Mouse (Mus musculus): ENCODE measurements around the gene Scn8a.

Gene Scn8a

DNA sequence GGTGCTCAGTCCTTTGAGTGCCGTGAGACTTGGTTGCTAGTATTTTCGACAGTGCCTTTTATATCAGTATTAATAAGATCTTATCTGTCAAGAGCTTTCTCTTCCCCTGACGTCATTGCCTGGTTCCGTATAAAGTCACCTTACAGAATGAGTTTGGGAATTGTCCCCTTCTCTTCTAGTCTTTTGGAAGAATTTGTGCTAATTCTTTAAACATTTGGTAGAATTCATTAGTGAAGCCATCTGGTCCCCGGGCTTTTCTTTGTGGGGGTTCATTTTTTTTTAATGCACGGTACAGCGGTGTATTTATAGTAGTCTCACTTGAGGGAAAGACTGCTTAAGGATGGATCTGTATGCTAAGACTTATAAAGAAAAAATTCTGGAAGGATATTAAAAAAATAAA lies 84.3 kb downstream of the Scn8a start:
- DNase-seq (ENCODE audit: extremely low spot score): no peak

DNA sequence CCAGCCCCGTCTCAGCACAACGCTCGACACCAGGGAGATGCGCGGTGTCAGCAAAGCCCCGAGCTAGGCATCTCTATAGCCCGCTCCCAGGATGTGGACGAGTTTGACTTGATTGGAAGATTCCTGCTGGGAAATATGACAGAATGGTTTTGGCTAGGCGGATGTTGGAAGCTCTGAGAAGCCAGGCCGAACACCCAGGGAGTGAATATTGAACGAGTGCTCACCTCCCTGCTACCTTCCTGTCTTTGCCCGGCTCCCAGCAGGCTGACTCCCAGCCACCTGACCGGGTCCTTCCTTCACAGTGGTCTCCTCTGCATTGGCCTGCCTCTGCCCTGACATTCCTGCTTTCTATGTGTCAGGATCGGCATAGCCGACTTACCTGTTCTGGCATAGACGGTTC lies 85.1 kb downstream of the Scn8a start:
- DNase-seq (ENCODE audit: extremely low spot score): no peak

DNA sequence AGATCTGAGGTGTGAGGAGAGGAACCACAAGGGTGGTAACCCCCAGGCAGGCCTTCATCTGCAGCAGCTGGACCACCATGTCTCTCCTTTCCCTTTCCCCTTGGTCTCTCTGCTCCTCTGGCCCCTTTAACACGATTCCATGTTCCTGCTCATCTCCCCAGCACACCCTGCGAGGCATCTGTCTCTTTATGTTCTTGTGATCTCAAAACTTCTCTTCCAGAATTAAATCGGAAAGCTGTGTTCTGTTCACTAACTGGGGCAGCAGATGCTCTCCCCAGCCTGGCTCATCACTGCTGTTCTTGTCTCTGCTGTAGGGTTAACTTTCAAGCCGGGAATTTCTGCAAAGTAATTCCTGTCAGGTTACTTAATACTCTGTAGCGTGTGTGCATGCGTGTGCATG lies 91.3 kb downstream of the Scn8a start:
- DNase-seq (ENCODE audit: extremely low spot score): no peak

DNA sequence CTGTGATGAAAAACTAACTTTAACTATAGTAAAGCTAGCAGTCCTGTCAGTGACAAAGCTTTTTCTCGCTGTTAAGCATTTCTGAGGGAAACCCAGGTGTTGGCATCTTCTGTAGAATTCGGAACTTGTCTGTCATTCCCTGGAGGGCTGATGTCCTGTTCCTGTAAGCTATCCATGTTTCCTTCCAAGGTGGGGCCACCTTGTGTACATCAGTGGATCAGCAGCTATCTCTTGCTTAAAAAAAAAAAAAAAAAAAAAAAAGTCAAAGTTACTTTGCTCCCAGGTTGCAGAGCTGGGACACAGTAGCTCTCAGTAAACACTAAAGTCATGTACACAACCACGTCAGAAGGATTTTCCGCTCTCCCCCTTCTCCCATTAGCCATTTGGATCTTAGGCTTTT lies 91.9 kb downstream of the Scn8a start:
- DNase-seq (ENCODE audit: extremely low spot score): no peak

DNA sequence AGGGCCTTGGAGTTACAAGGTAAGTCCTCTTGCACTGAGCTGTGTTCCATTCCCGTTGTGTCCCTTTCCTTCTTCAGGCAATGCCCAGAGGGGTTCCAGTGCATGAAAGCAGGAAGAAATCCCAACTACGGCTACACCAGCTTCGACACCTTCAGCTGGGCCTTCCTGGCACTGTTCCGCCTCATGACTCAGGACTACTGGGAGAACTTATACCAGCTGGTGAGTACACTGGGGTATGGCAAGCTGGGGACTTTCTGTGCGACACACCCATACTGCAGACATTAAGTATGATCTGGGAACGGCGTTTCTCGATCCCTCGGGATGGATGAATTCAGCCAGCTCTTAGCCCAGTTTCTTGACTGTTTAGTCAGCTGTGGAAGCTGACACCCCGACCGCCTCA lies 101.8 kb downstream of the Scn8a start:
- DNase-seq (ENCODE audit: extremely low spot score): no peak

DNA sequence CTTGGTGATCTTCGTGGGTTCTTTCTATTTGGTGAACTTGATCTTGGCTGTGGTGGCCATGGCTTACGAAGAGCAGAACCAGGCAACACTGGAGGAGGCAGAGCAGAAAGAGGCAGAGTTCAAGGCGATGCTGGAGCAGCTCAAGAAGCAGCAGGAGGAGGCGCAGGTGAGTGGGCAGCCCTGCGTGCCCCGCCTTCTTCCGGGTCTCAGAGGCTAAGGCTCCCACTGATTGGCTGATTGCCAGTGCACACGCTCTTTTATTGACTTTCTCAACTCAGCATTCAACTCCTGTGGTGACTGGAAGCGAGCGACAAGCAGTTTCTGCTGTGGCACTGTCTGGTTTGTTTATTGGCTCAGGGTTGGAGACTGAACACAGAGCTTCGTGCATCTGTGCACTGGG lies 103.1 kb downstream of the Scn8a start:
- no peak for DNase-seq (ENCODE audit: extremely low spot score)

DNA sequence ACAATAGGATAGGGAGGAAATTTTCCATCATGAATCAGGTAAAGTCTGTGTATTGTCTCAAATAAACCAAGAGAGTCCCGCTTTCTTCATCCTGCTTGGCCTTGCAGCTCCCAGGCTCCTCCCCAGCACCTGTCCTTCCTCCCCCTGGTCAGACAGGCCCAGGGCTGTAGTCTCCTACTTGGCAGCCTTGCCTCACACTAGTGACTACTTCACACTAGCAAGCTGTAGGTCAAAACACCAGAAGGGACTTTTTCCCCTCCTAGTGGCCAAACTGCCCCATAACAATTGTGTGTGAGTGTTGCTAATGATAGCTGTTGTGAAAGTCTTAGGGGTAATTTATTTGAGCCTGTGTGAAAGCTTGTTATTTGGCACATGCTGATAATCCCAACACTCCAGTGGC lies 105.0 kb downstream of the Scn8a start:
- no peak for DNase-seq (ENCODE audit: extremely low spot score)

DNA sequence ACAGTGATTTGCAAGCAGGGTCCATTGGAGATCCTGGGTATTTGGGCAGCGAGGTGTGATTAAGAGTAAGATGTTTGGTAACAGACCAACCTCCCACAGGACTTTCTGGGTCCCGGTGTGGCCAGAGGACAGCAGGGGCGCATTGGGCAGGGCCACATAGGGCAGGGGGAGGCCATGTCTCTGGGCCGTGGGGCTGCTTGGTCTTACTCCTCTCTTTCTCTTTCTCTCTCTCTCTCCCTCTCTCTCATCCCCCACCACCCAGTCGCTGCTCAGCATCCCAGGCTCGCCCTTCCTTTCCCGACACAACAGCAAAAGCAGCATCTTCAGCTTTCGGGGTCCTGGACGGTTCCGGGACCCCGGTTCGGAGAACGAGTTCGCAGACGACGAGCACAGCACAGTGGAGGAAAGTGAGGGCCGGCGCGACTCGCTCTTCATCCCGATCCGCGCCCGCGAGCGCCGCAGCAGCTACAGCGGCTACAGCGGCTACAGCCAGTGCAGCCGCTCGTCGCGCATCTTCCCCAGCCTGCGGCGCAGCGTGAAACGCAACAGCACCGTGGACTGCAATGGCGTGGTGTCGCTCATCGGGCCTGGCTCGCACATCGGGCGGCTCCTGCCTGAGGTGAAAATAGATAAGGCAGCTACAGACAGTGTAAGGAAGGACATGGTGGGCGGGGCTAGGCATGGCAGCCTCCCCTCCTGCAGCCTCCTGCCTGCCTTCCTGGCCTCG lies 113.9 kb downstream of the Scn8a start:
- peak; percentile 78 for DNase-seq (ENCODE audit: extremely low spot score)

DNA sequence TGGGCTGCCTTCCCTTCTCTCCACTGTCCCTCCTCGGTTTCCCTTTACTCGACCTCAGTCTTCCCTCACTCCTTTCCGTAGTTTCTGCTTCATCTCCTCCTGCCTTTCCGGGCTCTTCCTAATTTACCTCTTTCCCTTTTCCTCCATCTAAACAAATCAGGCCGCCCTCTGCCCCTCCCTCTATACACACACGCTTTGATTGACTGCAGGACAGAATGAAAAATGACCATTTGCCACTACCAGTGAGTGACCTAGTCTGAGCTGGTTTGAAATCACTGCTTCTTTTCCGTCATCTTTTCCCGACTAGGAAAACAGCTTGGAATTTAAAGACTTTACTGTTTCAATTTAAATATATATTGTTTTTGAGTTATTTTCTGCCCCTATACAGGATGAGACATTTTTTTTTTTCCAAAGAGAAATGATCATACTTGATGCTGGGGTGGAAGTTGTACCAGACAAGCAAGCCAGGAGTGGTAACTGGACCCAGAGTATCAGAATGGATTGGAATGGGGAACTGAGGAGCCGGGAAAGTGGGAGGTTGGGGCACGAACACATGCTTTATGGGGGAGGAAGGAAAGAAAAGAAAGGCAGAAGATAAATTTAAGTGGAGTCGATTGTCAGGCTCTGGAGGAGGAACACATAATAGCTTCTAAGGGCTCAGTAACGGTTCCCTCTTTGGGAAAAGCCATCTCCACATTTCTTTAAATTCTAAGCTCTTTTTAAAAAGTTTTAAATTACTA lies 114.7 kb downstream of the Scn8a start:
- DNase-seq (ENCODE audit: extremely low spot score): no peak

DNA sequence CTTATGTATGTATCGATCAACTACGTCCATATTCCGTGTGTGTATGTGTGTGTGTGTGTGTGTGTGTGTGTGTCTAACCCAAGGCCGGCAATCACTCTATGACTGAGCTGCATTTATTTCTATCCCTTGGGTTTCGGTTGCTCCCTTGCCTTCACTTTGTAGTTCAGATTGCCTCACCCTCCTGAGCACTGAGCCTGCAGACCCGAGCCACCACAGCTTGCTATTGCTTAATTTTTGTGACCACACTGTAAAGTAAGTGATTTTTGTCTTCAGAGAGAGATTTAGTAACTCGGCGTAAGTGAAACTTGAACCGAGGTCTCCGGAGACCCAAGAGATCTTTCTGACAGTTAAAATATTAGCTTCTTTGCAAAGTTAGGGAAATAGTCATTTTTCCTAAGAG lies 116.8 kb downstream of the Scn8a start:
- DNase-seq (ENCODE audit: extremely low spot score): no peak

DNA sequence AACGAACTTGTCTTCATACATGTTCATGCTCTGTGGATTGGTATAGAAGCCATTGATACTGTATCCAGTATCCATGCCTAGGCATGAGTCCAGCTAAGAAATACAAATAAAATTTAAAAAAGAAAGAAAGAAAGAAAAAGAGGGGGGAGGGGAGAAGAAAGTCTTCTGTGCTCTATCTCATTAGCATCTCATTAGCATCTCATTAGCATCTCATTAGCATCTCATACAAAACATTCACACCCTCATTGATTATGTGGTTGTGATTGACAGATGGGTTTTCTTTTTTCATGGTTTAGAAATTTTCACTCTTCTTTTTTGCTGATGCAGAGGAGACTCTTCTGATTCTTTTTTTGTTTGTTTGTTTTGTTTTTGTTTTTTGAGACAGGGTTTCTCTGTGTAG lies 117.4 kb downstream of the Scn8a start:
- no peak for DNase-seq (ENCODE audit: extremely low spot score)

DNA sequence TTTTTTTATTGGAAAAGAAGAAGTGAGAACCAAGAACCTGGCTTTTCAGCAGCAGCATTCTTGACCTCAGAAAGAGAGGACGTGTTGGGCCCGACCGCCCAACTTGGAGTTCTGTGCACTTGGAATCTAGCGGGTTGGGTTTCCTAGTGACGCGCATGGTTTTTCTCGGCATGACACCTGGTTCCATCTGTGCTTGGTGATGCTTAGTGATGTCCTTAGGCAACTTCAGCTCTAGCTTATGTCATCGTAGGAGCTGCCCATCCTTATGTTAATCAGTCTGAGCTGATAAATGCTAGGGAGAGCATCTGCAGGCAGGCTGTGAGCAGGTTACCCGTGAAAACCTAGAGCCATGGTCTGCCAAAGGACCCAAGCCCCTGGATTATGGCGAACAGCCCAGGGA lies 120.6 kb downstream of the Scn8a start:
- DNase-seq (ENCODE audit: extremely low spot score): no peak

DNA sequence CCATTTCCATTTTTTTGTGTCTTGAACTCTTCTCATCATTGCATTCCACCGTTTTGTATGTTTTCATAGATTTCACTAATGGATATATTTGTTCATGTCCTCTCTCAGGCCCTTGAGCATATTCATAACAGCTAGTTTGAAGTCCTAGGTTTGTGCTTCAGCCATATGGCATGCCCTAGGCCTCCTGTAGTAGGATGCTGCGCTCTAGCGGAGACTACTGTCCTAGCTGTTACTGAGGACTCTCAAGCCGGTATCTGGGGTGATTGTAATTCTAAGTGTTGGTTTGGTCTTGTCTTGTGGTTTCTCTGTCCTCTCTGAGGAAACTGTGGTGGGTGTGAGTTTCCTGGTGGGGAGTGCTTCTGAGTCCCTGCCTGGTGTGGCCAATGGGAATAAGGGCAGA lies 127.4 kb downstream of the Scn8a start:
- DNase-seq (ENCODE audit: extremely low spot score): peak; percentile 18

DNA sequence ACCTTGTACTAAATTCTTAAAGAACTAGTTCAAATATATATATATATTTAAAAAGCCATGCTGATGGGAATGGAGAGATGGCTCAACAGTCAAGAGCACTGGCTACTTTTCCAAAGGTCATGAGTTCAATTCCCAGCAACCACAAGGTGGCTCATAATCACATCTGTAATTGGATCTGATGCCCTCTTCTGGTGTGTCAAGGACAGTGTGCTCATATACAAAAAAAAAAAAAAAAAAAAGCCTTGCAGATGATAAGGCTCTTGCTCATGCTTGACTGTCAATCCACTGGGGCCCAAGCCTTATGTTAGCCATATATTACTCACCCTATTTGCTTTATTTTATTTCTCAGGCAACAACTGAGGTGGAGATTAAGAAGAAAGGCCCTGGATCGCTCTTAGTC lies 132.0 kb downstream of the Scn8a start:
- no peak for DNase-seq (ENCODE audit: extremely low spot score)

DNA sequence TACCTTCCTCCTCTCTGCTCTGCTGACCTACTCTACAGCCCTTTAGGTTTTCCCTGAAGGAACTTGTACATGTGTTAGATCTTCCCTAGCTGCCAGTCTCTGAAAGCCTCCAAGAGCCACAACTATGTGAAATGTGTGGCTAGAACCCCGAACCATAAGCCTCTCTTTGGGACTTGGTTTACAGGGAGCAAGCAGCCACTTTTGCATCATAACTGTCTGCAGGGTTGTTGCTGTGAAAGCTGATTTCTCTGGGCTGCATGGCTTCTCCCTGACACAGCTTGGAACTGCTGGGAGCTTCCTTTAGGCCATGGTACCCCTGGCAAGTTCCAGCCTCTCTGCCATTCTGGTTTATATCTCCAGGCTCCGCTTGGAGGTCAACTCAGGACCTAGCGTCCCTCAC lies 132.8 kb downstream of the Scn8a start:
- no peak for DNase-seq (ENCODE audit: extremely low spot score)

DNA sequence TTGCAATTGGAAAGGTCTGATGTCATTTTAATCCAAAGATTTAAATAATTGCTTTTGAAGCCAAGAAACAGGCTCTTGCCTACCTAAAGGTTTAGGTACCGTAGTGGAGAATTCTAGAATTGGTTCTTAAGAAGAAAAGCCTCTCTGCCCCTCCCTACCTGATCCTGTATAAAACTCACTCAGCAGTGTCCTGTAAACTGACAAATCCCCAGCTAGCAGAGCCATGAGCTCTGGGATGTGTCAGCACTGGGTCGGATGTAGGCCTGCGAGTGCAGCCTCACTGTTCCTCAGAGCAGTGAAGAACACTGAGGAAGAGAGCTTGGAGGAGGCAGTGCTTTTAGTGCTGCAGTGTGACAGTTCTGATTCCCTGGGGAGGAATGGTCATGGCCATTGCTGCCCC lies 134.9 kb downstream of the Scn8a start:
- DNase-seq (ENCODE audit: extremely low spot score): no peak

DNA sequence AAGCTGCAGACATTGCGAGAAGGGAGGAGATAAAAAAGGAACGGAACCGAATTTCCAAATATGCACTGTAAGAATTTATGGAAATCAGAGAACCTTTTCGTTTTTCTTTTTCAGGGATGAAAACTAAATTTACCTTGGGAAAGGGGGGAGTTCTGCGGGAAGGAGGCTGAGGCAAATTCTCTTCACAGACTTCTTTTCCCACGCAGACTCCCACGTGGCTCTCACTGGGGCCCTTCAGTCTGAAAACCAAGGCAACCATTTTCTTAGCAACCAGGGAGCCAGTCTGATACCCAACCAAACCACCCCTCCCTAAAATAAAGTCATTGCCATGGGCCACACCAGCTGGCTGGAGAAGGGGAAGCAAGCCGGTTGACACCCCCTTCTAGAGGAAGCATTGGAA lies 136.1 kb downstream of the Scn8a start:
- DNase-seq (ENCODE audit: extremely low spot score): no peak

DNA sequence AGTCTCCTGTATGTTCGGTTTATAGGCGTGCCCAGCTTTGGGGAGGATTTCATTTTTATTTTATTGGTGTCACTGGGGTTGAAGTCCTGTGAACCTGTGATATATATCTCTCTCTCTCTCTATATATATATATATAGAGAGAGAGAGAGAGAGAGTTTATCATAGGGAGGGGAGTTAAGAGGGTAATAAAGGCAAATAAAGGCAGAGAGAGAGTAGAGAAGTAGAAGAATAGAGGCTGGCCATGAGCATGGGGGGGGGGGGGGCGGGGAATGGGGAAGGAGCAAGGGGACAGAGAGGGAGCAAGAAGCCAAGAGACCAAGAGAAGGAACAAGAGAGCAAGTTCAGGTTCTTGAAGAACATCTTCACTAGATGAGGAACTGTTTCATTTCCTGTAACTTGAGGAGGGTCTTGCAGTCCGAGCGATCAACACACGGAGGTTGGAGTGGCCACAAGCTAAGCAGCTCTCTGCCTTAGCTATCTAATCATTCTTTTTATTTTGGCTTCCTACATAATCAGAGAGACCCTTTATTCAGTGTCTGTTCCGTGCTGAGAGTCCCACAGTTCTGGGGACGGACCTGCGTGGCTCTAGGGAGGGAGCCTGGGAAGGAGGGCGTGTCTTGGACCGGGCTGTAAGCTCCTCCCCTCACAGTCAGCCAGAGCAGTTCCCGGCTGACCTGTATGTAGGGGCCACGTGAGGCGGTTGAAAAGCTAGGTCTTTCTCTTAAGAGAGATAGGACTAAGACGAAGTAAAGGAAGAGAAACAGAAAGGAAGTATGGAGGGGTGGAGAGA lies 136.8 kb downstream of the Scn8a start:
- DNase-seq (ENCODE audit: extremely low spot score): peak; percentile 71

DNA sequence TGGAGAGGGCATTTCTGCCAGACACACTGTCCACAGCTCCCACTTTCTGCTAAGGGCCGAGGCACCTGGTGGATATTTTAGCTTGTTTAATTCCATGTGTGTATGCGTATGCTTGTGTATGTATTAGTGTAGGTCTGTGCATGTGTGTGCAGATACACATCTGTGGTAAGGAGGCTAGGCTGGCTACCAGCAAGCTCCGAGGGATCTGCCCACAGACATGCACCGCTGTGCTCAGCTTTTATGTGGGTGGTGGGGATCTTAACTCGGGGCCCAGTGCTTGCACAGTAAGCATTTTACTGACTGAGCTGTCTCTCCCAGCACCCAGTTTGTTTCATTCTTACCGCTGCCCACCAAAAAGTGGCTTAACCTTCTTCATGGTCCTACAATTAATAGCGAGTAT lies 137.6 kb downstream of the Scn8a start:
- no peak for DNase-seq (ENCODE audit: extremely low spot score)

DNA sequence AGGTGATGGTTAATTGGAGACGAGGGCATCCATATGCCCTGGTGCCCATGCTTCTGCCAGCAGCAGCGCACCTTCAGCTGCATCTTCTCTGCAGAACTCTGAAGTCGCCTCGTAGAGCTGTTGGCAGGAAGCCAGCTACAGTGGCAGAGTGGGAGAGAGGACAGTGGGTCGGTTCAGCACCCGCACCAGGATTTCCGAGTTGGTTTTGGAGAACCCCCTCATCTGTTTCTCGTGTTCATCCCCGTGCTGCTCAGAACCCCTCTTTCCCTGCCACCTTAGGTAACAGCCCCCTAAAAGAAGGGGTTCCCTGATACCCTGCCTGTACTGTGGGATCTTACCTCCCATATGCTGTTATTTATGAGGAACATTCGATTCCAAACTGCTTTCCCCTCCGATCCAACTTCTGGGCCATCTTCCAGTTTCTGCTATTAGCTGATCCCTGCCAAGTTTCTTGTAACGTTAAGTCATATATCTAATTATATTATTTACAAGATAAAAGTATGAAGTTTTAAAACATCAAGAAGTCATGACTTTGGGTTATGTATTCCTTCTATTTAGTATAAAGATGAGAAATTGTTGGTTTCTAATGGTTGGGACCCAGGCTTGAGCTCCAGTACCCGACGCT lies 138.8 kb downstream of the Scn8a start:
- no peak for DNase-seq (ENCODE audit: extremely low spot score)

DNA sequence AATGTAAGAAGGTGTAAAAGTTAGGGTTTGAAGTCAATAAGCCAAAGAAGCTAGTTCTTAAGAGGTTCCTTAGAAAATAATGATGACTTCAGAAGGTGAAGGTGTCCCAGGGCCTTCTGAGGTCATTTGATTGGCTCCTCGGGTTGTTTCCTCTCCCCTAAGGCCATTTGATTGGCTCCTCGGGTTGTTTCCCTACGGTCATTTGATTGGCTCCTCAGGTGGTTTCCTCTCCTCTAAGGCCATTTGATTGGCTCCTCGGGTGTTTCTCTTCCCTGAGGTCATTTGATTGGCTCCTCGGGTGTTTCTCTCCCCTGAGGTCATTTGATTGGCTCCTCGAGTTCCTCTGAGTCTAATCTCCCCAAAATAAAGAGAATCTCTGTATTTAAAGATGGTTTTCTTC lies 141.7 kb downstream of the Scn8a start:
- DNase-seq (ENCODE audit: extremely low spot score): no peak

DNA sequence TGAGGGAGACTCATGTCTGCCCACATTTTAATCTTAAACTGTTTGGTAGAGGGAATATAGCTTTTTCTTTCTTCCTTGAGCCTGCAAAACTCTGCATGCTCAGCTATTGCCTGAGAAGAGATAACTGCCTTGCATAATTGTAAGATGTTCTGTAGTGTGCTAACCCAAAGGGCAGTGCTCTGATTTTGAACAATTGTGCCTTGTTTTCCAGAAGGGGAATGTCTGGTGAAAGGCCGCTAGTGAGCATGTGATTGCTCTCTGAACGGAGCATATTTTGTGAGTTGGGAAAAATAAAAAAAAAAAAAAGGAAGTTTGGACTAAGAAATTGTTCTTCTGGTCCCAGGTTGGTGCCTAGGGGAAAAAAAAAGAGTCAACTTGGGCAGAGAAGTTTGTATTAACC lies 159.3 kb downstream of the Scn8a start:
- DNase-seq (ENCODE audit: extremely low spot score): no peak

Measured in embryo, embryonic 9.5 days (tissue).